Mouse (Mus musculus): Measurements from ENCODE around the gene Ddx39. TPM values are rescaled to one million over a fixed set of nuclear protein-coding genes. Genes with fewer than 3 reads are reported as not detected.

Ddx39 gene
- polyA plus RNA-seq, 1 experiment from 2014 or later: 80.9 TPM

DNA sequence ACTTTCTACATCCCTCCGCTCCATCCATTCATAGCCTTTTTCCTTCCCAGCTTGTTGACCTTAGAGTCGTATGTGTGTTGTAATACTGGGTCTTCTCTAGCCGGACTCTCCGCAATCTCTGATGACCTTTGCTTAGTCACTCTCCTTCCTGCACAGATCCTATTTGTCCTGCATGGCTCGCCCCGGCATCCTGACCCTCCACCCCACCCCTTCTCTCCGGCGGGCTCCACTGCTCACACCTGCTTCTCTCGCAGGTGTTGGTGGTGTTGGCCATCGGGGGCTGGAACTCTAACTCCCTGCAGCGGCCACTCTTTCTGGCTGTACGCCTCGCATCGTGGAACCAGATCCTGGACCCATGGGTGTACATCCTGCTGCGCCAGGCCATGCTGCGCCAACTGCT, 46.0 kb upstream of the Ddx39 start:
- Histone ChIP-seq H3K27me3 (ENCODE audit: insufficient read depth, low read length) (0 out of 2 replicates have a peak, but pooled peaks cover 2% of the 10 kb centered on the region), H3K4me2 (ENCODE audit: low read depth, low read length) (peak overlapping the region; percentile 65), H3K36me3 (replicated peaks; ENCODE audit: insufficient read depth, low read length) (peaks cover 47% of the 10 kb centered on the region), H3K9me3 (ENCODE audit: low read length) (no peaks in the 10 kb centered on the region), H3K4me3 (ENCODE audit: low read depth, low read length) (peak overlapping the region; percentile 10; the same call in 1 of the 2 replicates), H3K9ac (replicated peaks) (no peak overlapping the region), H3K4me1 (ENCODE audit: insufficient read depth) (peaks cover 18% of the 10 kb centered on the region), H3K27ac (ENCODE audit: low read depth) (no peak overlapping the region)
- 66% methylated on average over 16 of the region's 16 CpGs for WGBS (ENCODE audit: insufficient replicate concordance)
- no peak for DNase-seq
- peak; percentile 51 for ATAC-seq
- TF ChIP-seq EP300 (IDR thresholded peaks at IDR 0.05; ENCODE audit: low read depth): no peak
- no peak for TF ChIP-seq CTCF (IDR thresholded peaks at IDR 0.05; ENCODE audit: low read depth)

DNA sequence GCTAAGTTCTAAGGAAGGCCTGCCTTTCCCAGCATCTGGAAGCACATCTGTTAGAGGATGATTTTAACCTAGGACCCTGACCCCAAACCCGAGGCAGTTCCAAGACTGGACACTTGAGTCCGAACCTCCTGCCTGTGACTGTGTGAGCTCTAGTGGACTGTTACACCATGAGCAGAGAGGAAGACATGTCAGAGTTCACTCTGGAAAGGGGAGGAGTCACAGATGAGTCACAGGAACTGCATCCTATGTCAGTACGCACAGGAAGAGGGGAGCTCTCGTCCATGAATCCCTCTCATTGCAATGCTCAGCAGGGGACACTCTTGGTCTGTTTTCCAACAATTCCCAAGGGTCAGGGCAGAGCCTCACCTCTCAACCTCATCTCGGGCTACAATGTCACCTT, 42.0 kb upstream of the Ddx39 start:
- no peak for DNase-seq
- Histone ChIP-seq H3K4me1 (ENCODE audit: insufficient read depth) (peaks cover 12% of the 10 kb centered on the region), H3K9me3 (ENCODE audit: low read length) (no peaks in the 10 kb centered on the region), H3K27ac (ENCODE audit: low read depth) (no peak overlapping the region), H3K4me2 (ENCODE audit: low read depth, low read length) (no peak overlapping the region), H3K27me3 (ENCODE audit: insufficient read depth, low read length) (no peaks in the 10 kb centered on the region), H3K4me3 (ENCODE audit: low read depth, low read length) (no peak overlapping the region), H3K36me3 (replicated peaks; ENCODE audit: insufficient read depth, low read length) (peaks cover 68% of the 10 kb centered on the region), H3K9ac (replicated peaks) (no peak overlapping the region)
- peak; percentile 19; the same call in 1 of the 2 replicates for TF ChIP-seq CTCF (IDR thresholded peaks at IDR 0.05; ENCODE audit: low read depth)
- TF ChIP-seq EP300 (IDR thresholded peaks at IDR 0.05; ENCODE audit: low read depth): no peak
- WGBS (ENCODE audit: insufficient replicate concordance): 63% methylated on average over 5 of the region's 5 CpGs
- ATAC-seq: peak; percentile 41

DNA sequence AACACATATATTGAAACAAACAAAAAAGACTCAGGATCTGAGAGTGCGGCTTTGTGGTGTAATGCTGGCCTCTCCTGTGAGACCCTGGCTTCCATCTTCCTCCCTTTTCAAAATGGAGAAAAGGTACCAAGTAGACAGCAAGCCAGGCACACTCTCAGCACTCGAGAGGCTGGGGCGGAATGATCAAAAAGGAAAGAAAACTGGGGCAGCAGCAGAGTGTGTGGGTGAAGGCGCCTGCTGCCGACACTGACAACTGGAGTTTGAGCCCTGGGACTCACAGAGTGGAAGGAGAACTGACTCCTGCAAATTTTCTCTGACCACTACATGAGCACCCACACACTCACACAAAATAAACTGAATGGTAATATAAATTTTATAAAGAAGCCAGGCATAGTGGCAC, 40.5 kb upstream of the Ddx39 start:
- Histone ChIP-seq H3K27me3 (ENCODE audit: insufficient read depth, low read length) (no peaks in the 10 kb centered on the region), H3K27ac (ENCODE audit: low read depth) (no peak overlapping the region), H3K9me3 (ENCODE audit: low read length) (no peaks in the 10 kb centered on the region), H3K4me1 (ENCODE audit: insufficient read depth) (no peaks in the 10 kb centered on the region), H3K9ac (replicated peaks) (no peak overlapping the region), H3K4me3 (ENCODE audit: low read depth, low read length) (no peak overlapping the region), H3K36me3 (replicated peaks; ENCODE audit: insufficient read depth, low read length) (peaks cover 76% of the 10 kb centered on the region), H3K4me2 (ENCODE audit: low read depth, low read length) (no peak overlapping the region)
- WGBS (ENCODE audit: insufficient replicate concordance): 90% methylated on average over 5 of the region's 5 CpGs
- no peak for ATAC-seq
- DNase-seq: no peak
- TF ChIP-seq EP300 (IDR thresholded peaks at IDR 0.05; ENCODE audit: low read depth) (no peak), CTCF (IDR thresholded peaks at IDR 0.05; ENCODE audit: low read depth) (no peak)

DNA sequence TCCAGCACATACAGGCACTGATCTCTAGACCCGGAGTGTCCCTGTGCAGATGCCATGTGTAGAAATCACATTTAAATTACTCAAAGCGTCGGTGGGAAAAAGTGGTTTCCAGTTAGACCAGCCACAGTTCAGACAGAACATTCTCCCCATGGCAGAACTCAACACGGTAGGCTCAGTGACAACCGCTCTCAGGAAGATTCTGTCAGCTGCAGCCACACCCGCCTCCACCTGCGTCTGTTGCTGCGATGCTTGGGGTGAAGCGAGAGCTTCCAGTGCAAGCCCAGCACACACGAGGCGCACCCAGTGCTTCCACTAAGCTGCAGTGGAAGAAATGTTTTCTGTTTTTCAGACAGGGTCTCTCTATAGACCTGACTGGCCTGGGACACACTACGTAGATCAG, 35.1 kb upstream of the Ddx39 start:
- Histone ChIP-seq H3K9ac (replicated peaks) (no peak overlapping the region), H3K4me2 (ENCODE audit: low read depth, low read length) (no peak overlapping the region), H3K27me3 (ENCODE audit: insufficient read depth, low read length) (no peaks in the 10 kb centered on the region), H3K4me3 (ENCODE audit: low read depth, low read length) (no peak overlapping the region), H3K4me1 (ENCODE audit: insufficient read depth) (no peaks in the 10 kb centered on the region), H3K9me3 (ENCODE audit: low read length) (no peaks in the 10 kb centered on the region), H3K36me3 (replicated peaks; ENCODE audit: insufficient read depth, low read length) (peaks cover 74% of the 10 kb centered on the region), H3K27ac (ENCODE audit: low read depth) (no peak overlapping the region)
- 84% methylated on average over 12 of the region's 12 CpGs for WGBS (ENCODE audit: insufficient replicate concordance)
- DNase-seq (no peak), ATAC-seq (no peak)
- TF ChIP-seq CTCF (IDR thresholded peaks at IDR 0.05; ENCODE audit: low read depth) (no peak), EP300 (IDR thresholded peaks at IDR 0.05; ENCODE audit: low read depth) (no peak)

DNA sequence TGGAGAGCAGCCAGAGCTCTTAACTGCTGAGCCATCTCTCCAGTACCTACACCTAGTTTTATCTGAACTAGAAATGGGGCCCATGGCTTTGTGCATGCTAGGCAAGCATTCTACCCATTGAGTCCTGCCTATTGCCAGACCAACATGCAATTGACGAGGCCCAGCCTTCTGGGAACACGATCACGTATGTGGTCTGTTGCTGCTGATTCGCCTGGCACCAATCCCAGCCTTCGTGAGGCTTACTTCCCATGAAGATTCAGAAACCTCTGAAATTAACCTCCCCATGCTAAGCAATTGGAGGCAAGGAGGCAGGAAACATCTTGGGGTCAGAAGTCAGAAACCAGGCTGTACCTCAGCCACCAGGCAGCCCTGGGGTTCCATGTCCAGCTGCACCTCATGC, 34.4 kb upstream of the Ddx39 start:
- no peak for TF ChIP-seq EP300 (IDR thresholded peaks at IDR 0.05; ENCODE audit: low read depth)
- no peak for TF ChIP-seq CTCF (IDR thresholded peaks at IDR 0.05; ENCODE audit: low read depth)
- Histone ChIP-seq H3K4me3 (ENCODE audit: low read depth, low read length) (no peak overlapping the region), H3K9me3 (ENCODE audit: low read length) (no peaks in the 10 kb centered on the region), H3K4me1 (ENCODE audit: insufficient read depth) (no peaks in the 10 kb centered on the region), H3K27ac (ENCODE audit: low read depth) (0 out of 2 replicates have a peak overlapping the region, but pooled peaks have one; percentile 8), H3K36me3 (replicated peaks; ENCODE audit: insufficient read depth, low read length) (peaks cover 78% of the 10 kb centered on the region), H3K27me3 (ENCODE audit: insufficient read depth, low read length) (no peaks in the 10 kb centered on the region), H3K4me2 (ENCODE audit: low read depth, low read length) (no peak overlapping the region), H3K9ac (replicated peaks) (no peak overlapping the region; the same call in 1 of the 2 replicates)
- DNase-seq: no peak
- WGBS (ENCODE audit: insufficient replicate concordance): 69% methylated on average over 5 of the region's 5 CpGs
- no peak for ATAC-seq

DNA sequence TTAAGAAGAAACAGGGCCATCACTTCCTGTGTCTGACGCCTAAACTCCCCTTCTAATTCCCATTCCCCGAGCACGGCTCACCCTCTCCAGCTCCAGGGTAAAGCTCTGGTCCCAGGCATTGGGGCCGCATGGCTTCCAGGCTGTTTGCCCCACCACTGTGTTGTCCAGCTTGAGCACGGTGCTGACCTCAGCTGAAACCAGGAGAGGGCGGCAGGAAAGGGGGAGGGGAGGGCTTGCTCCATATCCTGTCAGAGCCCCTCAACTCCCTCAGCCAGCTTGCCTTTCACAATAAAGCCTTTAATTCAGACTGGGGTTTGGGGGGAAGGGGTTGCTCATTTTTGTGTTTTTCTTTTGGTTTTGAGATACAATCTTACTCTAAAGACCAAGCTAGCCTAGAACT, 33.9 kb upstream of the Ddx39 start:
- ATAC-seq (peak; percentile 27; the same call in 1 of the 2 replicates), DNase-seq (no peak)
- Histone ChIP-seq H3K4me3 (ENCODE audit: low read depth, low read length) (no peak overlapping the region), H3K27me3 (ENCODE audit: insufficient read depth, low read length) (no peaks in the 10 kb centered on the region), H3K4me1 (ENCODE audit: insufficient read depth) (no peaks in the 10 kb centered on the region), H3K9ac (replicated peaks) (no peak overlapping the region), H3K4me2 (ENCODE audit: low read depth, low read length) (no peak overlapping the region), H3K36me3 (replicated peaks; ENCODE audit: insufficient read depth, low read length) (peaks cover 80% of the 10 kb centered on the region), H3K27ac (ENCODE audit: low read depth) (0 out of 2 replicates have a peak overlapping the region, but pooled peaks have one; percentile 8), H3K9me3 (ENCODE audit: low read length) (no peaks in the 10 kb centered on the region)
- 50% methylated on average over 6 of the region's 6 CpGs for WGBS (ENCODE audit: insufficient replicate concordance)
- no peak for TF ChIP-seq EP300 (IDR thresholded peaks at IDR 0.05; ENCODE audit: low read depth)
- no peak for TF ChIP-seq CTCF (IDR thresholded peaks at IDR 0.05; ENCODE audit: low read depth)

DNA sequence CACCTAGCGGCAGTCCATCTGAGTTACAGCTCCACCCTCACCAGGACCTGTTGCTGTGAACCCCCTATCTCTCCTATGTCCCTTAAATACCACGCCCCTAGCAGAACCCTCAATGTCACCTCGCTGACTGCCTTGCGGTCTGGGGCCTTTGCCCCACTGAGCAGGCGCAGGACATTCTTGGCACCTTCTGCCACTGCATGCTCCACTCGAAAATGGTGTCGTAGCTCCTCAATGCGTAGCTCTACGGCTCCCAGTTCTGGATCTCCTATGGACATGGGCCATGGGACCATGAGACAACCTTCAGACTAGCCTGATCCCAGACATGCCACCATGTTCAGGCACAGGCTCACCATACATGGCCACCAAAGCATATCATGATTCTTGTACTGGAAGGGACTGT, 30.5 kb upstream of the Ddx39 start:
- Histone ChIP-seq H3K27me3 (ENCODE audit: insufficient read depth, low read length) (no peaks in the 10 kb centered on the region), H3K4me1 (ENCODE audit: insufficient read depth) (no peaks in the 10 kb centered on the region), H3K4me3 (ENCODE audit: low read depth, low read length) (no peak overlapping the region), H3K9ac (replicated peaks) (no peak overlapping the region), H3K27ac (ENCODE audit: low read depth) (no peak overlapping the region), H3K9me3 (ENCODE audit: low read length) (no peaks in the 10 kb centered on the region), H3K36me3 (replicated peaks; ENCODE audit: insufficient read depth, low read length) (peaks cover 56% of the 10 kb centered on the region), H3K4me2 (ENCODE audit: low read depth, low read length) (no peak overlapping the region)
- TF ChIP-seq EP300 (IDR thresholded peaks at IDR 0.05; ENCODE audit: low read depth): no peak
- TF ChIP-seq CTCF (IDR thresholded peaks at IDR 0.05; ENCODE audit: low read depth): no peak
- DNase-seq: no peak
- no peak for ATAC-seq
- 85% methylated on average over 9 of the region's 9 CpGs for WGBS (ENCODE audit: insufficient replicate concordance)
